Mouse (Mus musculus) midbrain, postnatal 0 days (tissue): Measurements from ENCODE around the gene Acsl6. TPM values are rescaled to one million over a fixed set of nuclear protein-coding genes. Genes with fewer than 3 reads are reported as not detected.
"Not testable (repeated sequence)": the region's sequence is repeated elsewhere in the genome, so short reads cannot be mapped to it uniquely, and the experiment has no call there.

Source experiments
- ATAC-seq: fragments of 200-750 bp; cut with Nextera tagmentation; 2 replicates; pipeline ENCODE4 v1.8.0; 2017; ENCODE audit warnings: moderate number of reproducible peaks, mild to moderate bottlenecking, moderate TSS enrichment, moderate library complexity; ENCODE audit not compliant: low FRiP score
- DNase-seq: peaks from one replicate; pipeline ENCODE4 v3.0.0-alpha.2; 2015; ENCODE audit warnings: low spot score
- H3K27ac ChIP-seq: fragments of 300-500 bp; sonication (generic); 2 replicates; pipeline ENCODE4 v1.5.1; 2014; ENCODE audit warnings: low read depth, mild to moderate bottlenecking, low read length, mixed read lengths
- H3K27me3 ChIP-seq: fragments of 300-500 bp; sonication (generic); 2 replicates; pipeline ENCODE4 v1.6.1; 2014; ENCODE audit warnings: low read length, control low read depth, mixed read lengths; ENCODE audit not compliant: insufficient read depth
- H3K36me3 ChIP-seq: fragments of 300-500 bp; sonication (generic); 2 replicates; pipeline ENCODE4 v1.6.1; 2014; ENCODE audit warnings: low read length, control low read depth, mixed read lengths; ENCODE audit not compliant: insufficient read depth
- H3K4me1 ChIP-seq: fragments of 300-500 bp; sonication (generic); 2 replicates; pipeline ENCODE4 v1.6.1; 2014; ENCODE audit warnings: mild to moderate bottlenecking, control low read depth, antibody characterized with exemption, low read length, mixed read lengths; ENCODE audit not compliant: insufficient read depth
- H3K4me2 ChIP-seq: fragments of 300-500 bp; sonication (generic); 2 replicates; pipeline ENCODE4 v1.6.1; 2014; ENCODE audit warnings: low read depth, mild to moderate bottlenecking, low read length, mixed read lengths; ENCODE audit not compliant: poor library complexity, severe bottlenecking
- H3K4me3 ChIP-seq: fragments of 300-500 bp; sonication (generic); 2 replicates; pipeline ENCODE4 v1.5.1; 2014; ENCODE audit warnings: low read depth, mild to moderate bottlenecking, low read length, moderate library complexity
- H3K9ac ChIP-seq: fragments of 300-500 bp; sonication (generic); replicated peaks from 2 replicates; pipeline ENCODE4 v1.6.1; 2014; ENCODE audit warnings: mild to moderate bottlenecking, low read length, moderate library complexity, mixed read lengths; ENCODE audit not compliant: poor library complexity, severe bottlenecking
- H3K9me3 ChIP-seq: fragments of 300-500 bp; sonication (generic); 2 replicates; pipeline ENCODE4 v1.6.1; 2016; ENCODE audit warnings: low read length, control low read depth
- CTCF ChIP-seq: IDR thresholded peaks from 2 replicates; pipeline ENCODE4 v1.5.1; 2016; ENCODE audit warnings: antibody characterized with exemption, mild to moderate bottlenecking
- WGBS: fragments of 180-500 bp; shearing (Covaris S2); extraction: QIAGEN DNeasy Blood & Tissue Kit; methylation state at CpG from one replicate; pipeline ENCODE4 v1.1.7; 2014; 5-methylcytosine and 5-hydroxymethylcytosine counted together
- polyA plus RNA-seq: library from polyadenylated mRNA; unstranded; fragments of >200 nt; fragmentation: Nextera tagmentation; extraction: Ambion mirVana; gene quantifications from 2 replicates; pipeline ENCODE4 v1.2.1, GENCODE M21; 2015
- total RNA-seq: library from RNA; depleted of rRNA; stranded (reverse); fragments of >200 nt; gene quantifications from 2 replicates; pipeline ENCODE4 v1.2.3, GENCODE M21; 2014

The Acsl6 gene
- total and polyA plus RNA-seq, 2 experiments from 2014 or later: 52.6 to 64.0 TPM

DNA sequence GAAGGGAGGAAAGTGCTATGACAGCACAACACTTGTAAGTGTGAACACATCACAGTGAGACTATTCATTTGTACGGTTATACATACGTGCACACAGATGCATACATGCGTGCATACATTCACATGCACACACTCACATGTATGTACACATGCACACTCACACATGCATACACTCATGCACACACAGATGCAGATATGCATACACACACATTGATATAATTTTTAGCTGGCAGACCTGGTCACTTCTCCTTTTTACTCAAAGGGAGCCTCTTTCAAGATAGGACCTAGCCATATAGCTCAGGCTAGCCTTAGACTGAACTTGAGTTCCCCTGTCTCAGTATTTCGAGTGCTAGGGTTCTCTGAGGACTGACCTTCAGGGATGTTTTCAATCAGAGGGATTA lies 87.7 kb downstream of the Acsl6 start:
- H3K4me2 ChIP-seq: no peak overlapping the region
- ATAC-seq (no peak), DNase-seq (no peak)
- WGBS: 85% methylated on average over 4 of the region's 4 CpGs
- no peak for TF ChIP-seq CTCF
- no peak overlapping the region for H3K4me3 ChIP-seq
- H3K27me3 ChIP-seq: no peaks in the 10 kb centered on the region
- no peaks in the 10 kb centered on the region for H3K4me1 ChIP-seq
- H3K9ac ChIP-seq: no peak overlapping the region
- H3K27ac ChIP-seq: no peak overlapping the region
- H3K36me3 ChIP-seq: no peaks in the 10 kb centered on the region
- H3K9me3 ChIP-seq: no peaks in the 10 kb centered on the region

DNA sequence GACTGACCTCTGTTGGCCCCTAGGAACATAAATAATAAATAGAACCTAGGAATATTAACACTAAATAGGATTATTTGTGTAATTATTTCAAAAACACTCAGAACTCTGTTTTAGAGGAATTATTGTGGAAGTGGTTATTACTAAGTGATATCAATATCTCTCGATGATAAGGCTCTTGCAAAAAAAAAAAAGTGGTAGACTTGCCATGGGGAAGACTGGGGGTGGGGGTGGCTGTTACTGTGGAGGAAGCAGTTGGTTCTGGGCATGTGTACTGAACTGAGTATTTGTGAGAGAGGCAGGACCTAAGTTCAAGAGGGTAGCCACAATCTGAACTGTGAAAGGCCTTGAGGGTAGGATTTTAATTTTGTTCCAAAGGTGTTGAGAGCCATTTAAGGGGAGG lies 93.1 kb downstream of the Acsl6 start:
- no peaks in the 10 kb centered on the region for H3K36me3 ChIP-seq
- no peak overlapping the region for H3K4me3 ChIP-seq
- DNase-seq: no peak
- 91% methylated on average over 1 of the region's 1 CpGs for WGBS
- TF ChIP-seq CTCF: no peak
- H3K27ac ChIP-seq: no peak overlapping the region
- H3K4me1 ChIP-seq: no peaks in the 10 kb centered on the region
- H3K27me3 ChIP-seq: no peaks in the 10 kb centered on the region
- ATAC-seq: no peak
- H3K4me2 ChIP-seq: no peak overlapping the region
- no peak overlapping the region for H3K9ac ChIP-seq
- H3K9me3 ChIP-seq: no peaks in the 10 kb centered on the region

DNA sequence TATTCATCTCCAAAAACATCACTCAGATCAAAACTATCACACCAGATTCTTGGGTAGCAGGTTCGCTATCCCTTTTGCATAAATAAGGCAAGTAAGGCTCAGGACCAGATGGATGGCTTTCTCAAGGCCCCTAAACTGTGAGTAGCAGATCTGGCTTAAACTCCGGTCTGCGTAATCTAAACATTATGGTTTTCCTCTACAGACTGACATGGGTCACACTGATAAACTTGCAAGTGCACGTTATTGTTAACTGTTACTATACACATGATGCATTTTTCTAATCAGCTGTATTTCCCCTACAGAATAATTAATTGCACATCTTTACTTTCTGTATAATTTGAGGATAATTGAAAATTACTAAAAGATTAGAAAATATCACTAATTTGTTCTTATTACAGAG lies 94.5 kb downstream of the Acsl6 start:
- no peaks in the 10 kb centered on the region for H3K4me1 ChIP-seq
- H3K27ac ChIP-seq: no peak overlapping the region
- H3K4me3 ChIP-seq: no peak overlapping the region
- ATAC-seq (no peak), DNase-seq (no peak)
- TF ChIP-seq CTCF: no peak
- H3K9me3 ChIP-seq: no peaks in the 10 kb centered on the region
- 89% methylated on average over 4 of the region's 4 CpGs for WGBS
- no peaks in the 10 kb centered on the region for H3K27me3 ChIP-seq
- no peak overlapping the region for H3K9ac ChIP-seq
- no peak overlapping the region for H3K4me2 ChIP-seq
- H3K36me3 ChIP-seq: no peaks in the 10 kb centered on the region

DNA sequence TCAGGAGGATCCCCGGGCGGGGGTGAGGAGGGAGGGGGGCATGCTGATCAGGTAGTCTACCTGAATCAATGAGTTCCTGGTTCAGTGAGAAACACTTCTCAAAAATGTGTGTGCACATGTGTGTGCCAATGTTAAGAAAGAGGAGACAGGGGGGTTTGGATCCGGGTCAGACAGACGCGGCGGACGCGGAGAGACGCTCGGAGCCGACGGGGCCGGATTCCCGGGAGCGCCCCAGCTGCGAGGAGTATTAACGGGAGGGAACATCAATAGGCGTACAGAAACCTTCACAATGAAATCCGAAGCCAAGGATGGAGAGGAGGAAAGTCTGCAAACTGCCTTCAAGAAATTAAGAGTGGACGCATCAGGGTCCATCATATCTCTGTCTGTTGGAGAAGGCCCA lies 97.2 kb downstream of the Acsl6 start:
- ATAC-seq, H3K36me3 ChIP-seq: not testable (repeated sequence)

DNA sequence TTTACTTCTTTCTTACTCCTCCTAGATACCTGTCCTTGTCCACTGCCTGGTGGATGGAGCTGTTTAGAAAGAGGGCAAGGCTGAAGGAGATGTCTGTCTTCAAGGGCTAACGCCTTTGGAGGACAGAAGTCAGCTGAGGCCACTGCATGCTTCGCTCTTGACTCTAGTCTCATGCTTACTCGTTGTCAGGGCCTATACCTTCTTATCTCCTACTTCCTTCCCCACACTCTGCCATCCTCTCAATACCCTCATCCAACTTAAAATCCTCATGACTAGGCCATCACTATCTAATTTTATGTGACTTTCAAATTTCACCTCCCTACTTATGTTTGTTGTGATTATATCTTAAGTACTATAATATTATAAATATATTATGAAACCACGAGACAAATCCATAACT lies 101.3 kb downstream of the Acsl6 start:
- Histone ChIP-seq H3K4me2 (no peak overlapping the region), H3K27ac (no peak overlapping the region), H3K9ac (no peak overlapping the region), H3K9me3 (no peaks in the 10 kb centered on the region), H3K27me3 (no peaks in the 10 kb centered on the region), H3K36me3 (no peaks in the 10 kb centered on the region), H3K4me1 (no peaks in the 10 kb centered on the region), H3K4me3 (no peak overlapping the region)
- no peak for DNase-seq
- ATAC-seq: no peak
- 82% methylated on average over 4 of the region's 4 CpGs for WGBS
- TF ChIP-seq CTCF: no peak

More for the DNA sequence above, 97.2 kb downstream of the Acsl6 start:
- H3K4me3 ChIP-seq, DNase-seq, H3K4me2 ChIP-seq, H3K4me1 ChIP-seq, H3K27me3 ChIP-seq, H3K9me3 ChIP-seq, H3K9ac ChIP-seq, H3K27ac ChIP-seq: not testable (repeated sequence)
- WGBS: 97% methylated on average over 20 of the region's 20 CpGs

DNA sequence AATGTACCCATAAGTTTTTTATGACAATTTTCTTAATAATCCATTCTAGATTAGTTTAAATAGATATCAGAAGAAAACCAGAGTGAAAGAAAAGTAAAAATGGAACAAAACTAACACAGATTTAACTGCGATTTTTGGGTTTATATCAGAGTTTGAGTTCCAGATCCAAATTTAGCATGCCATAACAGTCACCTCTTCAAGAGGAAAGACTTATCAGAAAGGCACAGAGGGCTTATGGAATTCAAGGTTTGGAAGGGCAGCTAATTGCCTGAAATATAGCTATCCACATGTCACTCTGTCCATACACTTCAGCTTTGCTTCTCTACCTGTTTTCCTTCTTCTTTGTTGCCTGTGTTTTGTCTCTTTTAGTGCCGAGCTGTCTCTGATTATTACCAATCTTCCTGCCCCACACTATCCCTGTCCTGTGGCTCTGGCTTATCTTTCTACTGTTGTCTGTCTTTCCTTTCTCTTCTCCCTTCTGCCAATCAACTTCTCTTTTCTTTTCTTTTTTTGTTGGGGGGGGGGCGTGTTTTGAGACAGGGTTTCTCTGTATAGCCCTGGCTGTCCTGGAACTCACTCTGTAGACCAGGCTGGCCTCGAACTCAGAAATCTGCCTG lies 103.4 kb downstream of the Acsl6 start:
- DNase-seq (no peak), ATAC-seq (no peak)
- no peaks in the 10 kb centered on the region for H3K4me1 ChIP-seq
- H3K27me3 ChIP-seq: no peaks in the 10 kb centered on the region
- no peaks in the 10 kb centered on the region for H3K36me3 ChIP-seq
- no peak overlapping the region for H3K27ac ChIP-seq
- 87% methylated on average over 4 of the region's 4 CpGs for WGBS
- no peaks in the 10 kb centered on the region for H3K9me3 ChIP-seq
- no peak overlapping the region for H3K4me2 ChIP-seq
- no peak overlapping the region for H3K9ac ChIP-seq
- H3K4me3 ChIP-seq: no peak overlapping the region
- TF ChIP-seq CTCF: no peak
